Mouse (Mus musculus): Measurements from ENCODE around the gene Arrdc5.
A peak's percentile ranks its signal among the peaks of the same experiment; 100 is the strongest.

The Arrdc5 gene

DNA sequence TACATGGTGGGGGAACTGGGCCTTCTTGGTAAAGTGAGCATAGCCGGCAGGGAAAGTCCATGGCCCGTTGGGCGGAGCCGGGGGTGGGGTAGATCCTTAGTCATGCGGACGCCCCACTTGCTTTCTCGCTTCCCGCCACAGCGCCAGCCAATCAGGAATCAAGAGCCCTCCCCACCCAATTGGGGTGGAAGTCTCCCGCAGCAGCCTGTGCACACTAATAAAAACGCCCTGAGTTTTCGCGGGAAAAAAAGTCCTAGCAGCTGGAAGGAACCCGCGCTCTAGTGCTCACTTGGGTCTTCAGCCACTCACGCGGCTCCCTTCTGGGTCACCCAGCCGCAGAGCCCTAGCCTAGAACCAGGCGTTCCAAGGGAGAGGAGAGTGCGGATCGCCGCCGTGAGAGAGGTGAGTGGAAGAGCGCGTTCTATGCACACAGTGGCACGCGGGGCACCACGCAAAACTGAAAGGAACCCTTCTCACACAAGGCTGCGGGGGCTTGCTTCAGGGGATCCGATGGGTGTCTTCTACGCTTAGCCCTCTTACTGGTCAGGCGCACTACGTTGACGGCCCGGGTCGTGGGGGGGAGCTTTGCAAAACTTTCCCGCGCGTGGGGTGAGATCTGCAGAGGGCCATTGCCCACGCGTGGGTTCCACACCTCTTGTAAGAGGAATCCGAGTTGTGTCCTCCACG is 3.2 kb upstream of the Arrdc5 start, which contains the start of gene Uhrf1:
TSS of gene Uhrf1 (plus strand) at position 162 of the 687 bp plus-strand sequence.
- peak; percentile 81 to 89 for DNase-seq

DNA sequence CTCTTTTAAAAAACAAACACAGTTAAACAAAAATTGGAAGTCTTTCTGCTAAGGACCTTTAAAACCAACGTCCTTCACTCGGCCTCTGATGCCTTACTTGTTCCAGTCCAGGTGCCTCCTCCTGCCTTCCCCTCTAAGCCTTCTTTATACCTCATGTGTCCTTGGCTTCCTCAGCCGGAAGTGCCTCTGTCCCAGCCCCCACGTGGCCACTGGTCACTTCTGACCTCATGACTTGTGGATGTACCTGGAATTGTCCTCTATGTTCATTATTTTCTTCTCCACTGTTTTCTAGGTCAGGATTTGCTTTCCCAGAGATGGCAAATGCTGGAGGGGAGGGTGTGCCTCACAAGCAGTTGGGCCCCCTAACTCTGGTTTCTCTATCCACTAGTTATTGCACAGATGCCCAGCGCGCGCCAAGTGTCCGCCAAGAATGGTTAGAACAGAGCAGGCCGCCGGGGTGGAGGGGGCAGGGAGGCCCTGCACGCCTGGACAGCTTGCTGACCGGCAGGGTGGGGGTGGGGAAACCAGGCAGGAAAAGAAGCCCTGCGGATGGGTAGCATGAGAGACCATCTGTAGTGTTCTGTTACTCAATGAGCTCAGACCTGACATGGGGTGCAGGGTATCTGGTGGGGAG is 2.4 kb upstream of the Arrdc5 start:
- peak in 1 of 2 experiments; percentile 70 for DNase-seq

DNA sequence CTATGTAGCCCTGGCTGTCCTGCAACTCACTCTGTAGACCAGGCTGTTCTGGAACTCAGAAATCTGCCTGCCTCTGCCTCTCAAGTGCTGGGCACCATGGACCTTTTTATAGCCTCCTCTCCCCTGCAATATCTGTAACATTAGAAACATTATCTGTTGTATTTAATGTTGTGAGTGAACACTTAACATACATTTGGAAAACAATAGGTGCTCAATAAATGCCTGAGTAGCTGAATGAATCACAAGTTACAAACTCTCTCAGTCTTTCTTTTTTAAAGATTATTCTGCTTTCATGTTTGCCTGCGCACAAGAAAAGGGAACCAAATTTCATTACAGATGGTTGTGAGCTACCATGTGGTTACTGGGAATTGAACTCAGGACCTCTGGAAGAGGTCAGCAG is 1.8 kb downstream of the Arrdc5 start:
- no peak for DNase-seq

DNA sequence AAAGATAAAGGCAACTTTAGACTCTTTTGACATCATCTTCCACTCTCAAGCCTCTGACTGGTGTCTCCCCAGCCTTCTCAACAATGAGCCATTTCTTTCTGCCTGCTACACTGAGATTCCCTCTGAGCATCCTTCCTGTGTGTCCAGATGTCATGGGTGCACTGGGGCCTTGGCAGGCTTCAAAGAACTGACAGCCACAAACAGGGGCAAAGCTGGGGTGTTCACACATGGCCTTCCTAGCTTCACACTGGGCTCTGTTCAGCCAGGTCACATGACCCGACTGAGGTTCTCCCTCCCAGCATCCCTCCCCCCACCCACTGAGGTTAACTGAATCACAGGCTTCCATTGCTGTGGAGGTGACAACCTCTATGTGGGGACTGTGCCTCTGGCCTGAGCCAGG is 3.9 kb downstream of the Arrdc5 start:
- no peak for DNase-seq

DNA sequence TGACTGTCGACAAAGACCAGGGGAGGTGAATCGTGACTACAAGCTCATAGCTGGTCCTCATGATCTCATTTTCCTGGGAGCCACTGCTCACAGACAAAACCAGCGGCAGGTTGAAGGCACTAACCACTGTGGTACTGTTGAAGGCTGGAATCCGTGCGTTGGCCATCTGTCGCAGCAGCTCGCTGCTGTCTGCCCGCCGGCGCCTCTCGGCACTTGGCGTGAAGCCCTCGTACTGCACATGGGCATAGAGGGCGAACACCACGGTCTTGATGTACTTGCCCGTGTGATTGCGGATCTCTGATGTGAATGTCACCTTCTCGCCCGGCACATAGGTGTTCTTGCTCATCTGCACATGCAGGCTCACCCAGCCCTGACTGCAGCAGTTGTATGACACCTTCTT is 5.8 kb downstream of the Arrdc5 start:
- no peak for DNase-seq

DNA sequence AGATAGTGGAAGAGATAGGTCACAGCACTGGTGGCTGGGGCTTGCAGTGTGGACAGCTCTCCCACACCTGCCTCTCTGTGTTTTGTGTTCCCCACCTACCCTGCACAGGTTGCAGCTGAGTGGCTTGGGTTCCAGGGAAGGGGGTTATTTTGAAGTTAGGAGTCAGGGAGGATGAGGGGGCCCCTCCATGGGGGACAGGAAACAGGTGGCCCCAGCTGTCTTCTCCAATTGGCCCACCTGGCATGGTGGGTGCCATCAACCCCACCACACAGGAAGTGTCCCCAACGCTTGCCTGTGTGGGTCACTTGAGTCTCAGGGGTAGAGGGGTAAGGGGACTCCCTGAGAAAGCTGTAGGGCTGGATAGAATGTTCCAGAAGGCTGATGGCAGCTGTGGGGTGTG is 6.8 kb downstream of the Arrdc5 start:
- DNase-seq, result no peak

DNA sequence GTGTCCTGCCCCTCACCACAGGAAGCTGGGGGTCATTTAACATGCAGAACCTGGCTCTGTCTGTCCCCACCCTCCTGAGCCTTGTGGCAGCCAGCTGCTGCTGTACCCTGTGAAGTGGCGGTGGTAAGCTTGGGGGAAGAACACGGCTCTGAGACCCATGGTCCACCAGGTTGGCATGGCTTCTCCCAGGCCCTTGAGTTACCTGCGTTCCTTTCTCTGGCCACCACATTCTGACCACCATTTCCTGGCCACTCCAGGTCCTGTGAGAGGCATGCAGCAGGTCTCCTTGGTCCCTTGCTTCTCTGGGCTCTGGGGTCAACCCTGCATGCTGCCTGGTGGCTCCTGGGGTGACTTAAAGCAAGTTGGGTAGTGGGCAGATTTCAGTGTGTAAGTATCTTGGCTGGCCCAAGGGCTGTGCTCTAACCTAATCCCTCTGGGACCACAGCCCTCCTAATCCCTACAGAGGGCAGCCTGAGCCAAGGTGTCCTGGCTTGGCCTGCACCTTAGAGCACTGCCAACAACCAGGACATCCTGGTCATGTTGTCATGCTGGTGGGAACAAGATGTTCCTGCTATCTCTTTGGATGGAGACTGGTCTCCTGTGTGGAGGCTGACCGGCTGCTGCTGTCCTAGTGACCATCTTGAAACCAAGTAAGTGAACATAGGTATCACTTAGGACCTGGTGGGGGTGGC is 7.4 kb downstream of the Arrdc5 start, which contains the start of gene Plin3:
TSS of gene Plin3 (minus strand) at position 343 of the 692 bp plus-strand sequence.
- DNase-seq, result no peak

DNA sequence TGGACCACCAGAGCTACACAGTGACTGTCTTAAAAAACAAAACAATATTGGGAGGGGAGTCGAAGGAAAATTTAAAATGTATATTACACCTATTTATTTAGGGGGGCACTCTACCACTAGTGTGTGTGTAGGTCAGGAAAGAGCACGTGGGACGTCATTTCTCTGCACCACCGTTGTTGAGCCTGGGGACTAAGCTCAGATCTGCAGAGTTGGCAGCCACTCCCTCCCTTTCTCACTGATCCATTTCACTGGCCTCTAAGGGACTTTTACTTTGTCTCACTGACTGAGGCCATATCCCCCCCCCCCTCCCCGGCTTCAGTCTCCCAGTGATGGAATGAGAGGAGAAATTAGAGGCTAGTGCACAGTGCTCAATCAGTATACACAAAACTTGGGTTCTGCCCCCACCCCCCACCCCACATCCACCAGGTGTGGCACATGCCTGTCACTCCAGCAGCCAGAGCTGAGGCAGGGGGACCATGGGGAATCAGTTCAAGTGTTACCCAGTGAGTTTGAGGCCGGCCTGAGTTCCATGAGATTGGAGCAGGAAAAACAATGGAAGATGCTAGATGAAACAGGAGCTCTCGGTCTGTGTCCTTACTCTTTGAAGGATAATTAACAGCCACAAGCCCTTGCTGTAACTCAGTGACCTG is 8.1 kb downstream of the Arrdc5 start:
- no peak for DNase-seq

DNA sequence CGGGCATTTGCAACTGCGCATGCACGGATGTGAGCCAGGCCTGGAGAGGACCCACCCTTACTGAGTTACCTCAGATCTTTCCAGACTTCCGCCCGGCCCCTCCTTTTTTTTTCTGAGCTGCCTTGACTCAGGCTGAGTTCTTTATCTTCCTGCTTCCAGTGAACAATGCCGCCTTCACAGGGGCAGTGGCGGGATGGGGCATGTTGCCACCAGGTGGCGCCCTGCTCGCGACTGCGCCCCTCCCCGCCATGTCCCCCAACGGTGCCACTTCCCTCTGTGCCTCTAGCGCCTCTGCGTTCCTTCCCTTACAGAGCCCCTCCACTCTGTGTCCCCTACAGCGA is 8.9 kb downstream of the Arrdc5 start:
- DNase-seq, result peak; percentile 92 to 93

DNA sequence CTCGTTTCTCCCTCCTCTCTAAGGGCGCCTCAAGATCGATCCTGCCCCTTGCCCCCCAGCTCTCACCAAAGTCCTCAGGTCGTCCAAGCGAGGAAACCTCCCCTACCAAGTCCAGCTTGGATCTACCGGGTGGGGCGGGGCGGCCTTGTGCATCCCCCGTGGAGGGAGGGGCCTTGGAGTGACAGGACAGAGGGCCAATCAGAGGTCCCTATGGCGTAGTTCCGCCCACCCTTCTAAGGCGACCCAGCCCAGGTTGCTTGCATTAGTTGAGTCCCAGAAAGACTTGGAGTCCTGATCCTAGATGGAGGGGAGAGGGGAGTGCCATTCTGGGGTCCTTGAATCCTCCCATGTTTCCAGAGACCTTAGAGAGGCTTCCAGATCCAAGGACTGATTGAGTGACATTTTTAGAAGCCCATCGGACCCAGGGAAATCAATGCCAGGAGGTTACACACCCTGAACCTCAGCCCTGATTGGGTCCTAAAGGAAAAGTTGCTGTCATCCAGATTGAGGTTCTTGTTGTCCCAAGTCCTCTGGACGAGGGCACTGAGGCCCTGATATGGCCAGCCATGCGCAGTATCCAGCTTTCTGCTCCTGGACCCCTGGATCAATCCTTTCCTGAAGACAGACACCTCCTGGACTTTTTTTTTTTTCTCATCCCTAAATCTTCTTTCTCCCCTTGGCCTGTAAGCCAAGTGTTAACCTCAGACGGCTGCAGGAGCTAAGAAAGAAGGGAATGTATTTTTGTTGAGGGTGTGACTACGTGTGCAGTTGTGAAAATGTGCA is 9.5 kb downstream of the Arrdc5 start:
- DNase-seq, result peak; percentile 98

DNA sequence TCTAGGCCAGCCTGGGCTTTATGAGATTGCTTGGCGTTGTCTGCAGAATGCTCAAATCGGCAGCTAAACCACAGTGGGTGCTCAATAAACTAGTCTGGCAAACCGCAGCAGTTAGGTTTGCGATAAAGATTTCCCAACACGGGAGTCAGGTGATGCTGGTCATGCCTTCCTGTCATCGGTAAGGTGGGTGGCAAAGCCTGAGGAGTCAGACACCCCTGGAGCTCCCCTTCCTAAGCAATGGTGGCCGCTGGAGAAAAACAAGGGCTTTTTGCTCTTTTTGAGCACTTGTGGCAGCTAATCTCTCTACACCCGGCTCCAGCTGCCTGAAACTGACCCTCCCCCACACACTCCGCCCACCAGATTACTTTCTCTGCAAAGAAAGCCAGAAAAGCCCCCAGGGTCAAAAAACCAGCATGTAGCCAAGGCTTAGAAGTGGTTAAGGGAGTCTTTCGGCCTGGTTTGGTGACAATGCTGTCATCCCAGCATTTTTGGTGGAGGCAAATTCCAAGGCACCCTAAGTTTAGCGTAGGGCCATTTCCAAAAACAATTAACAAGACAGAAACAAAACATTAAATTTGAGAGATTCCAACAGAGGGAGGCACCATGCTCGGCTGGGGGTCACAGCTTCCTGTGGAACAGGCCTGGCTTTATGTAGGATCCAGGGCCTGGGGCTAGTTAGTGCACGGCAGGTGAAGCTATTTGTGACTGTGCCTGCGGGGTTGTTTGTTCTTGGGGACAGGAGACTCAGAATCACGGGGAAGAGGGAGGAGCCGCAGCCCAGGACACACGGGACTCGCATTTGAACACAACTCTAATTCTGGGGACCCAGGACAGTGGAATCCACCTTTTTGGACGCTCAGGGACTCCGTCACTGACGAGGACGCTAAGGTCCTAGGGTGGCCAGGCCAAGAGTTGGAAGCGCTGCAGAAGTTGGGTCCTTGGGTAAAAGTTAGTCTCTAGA is 10.4 kb downstream of the Arrdc5 start:
- peak; percentile 70 to 73 for DNase-seq

DNA sequence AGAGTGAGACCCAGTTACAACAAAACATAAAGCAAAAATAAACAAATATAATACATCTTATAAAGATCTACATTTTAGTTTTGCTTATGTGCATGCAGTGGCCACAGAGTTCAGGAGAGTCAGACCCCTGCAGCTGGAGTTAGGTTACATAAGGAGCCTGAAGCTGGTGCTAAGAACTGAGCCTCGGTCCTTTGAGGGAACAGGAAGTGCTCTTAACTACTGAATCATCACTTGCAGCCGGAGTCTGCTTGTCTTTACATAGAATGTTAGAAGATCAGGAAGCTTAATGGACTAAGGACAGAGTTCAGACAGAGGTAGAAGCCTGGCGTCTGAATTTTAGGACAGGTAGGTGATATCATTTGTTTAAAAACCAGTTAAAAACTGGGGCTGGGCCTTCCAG is 11.2 kb downstream of the Arrdc5 start:
- DNase-seq, result no peak

DNA sequence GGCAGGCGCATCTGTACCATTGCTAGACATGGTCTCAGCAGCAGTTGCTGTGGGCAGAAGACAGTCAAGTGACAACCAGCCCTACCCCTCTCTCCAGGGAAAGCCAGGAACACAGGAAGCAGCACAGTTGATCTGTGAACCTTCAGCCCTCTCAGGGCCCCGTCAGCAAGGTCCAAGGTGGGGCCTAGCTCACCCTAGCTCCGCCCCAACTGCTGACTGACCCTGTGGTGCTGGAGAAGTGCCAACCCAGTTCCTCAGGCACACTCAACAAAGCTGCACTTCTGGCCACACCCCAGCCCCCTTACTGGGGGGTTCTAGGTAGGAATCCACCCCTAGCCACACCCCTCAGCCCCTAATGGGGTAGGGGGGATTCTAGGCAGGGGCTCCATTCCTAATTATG is 12.3 kb downstream of the Arrdc5 start:
- DNase-seq, result peak; percentile 84 to 85

DNA sequence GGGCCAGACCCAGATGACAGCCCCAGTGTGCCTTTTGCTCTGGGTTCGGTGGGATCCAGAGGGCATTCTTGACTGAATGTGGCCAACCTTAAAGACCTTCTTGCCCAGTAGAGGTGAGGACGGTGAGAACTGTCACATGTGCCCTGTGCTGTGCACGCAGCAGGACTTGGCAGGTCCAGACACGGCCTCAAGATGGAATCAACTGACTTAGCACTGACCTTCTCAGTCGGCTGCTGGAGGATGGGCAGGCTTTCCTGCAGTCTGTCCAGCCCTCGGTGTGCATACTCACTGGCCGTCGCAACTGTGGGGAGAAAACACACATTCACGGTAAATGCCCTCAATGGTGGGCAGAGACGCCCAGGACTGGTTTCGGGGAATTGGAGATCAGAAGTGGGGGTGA is 14.1 kb downstream of the Arrdc5 start:
- no peak for DNase-seq

DNA sequence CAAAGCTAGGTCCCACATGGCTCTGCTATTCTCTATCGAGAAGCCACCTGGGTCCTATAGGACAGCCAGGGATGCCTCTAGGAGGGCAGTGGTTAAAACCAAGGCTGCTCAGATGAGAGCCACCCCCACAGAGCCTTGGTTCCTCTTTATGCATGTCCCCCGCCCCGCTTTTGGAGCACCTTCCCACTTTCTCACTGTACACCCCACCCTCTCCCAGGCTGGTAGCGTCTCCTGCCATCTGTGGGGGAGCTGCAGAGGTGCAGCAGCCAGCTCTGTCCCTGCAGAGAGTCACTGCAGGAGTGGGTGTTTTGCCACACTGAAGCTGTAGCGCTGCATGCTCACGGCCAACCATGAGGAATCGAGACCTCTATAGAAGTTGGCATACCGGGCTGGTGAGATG is 16.8 kb downstream of the Arrdc5 start:
- no peak for DNase-seq

DNA sequence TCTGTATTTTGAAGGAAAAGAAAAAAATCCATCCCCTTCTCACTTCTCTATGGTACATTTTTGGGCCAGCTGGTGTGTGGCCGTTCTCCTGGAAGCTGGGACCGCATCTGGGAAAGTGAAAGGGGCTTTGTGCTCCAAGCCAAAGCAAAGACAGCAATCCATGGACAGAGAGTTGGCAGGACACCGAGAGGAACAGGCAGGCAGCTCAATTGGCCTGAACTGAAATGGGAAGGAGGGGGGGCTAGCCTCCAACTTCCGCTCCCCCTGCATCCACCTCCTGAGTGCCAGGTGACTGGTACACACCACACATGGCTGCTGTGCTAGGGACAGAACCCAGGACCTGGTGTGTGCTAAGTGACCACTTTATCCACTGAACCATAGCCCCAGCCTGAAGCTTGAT is 17.3 kb downstream of the Arrdc5 start:
- DNase-seq, result no peak

DNA sequence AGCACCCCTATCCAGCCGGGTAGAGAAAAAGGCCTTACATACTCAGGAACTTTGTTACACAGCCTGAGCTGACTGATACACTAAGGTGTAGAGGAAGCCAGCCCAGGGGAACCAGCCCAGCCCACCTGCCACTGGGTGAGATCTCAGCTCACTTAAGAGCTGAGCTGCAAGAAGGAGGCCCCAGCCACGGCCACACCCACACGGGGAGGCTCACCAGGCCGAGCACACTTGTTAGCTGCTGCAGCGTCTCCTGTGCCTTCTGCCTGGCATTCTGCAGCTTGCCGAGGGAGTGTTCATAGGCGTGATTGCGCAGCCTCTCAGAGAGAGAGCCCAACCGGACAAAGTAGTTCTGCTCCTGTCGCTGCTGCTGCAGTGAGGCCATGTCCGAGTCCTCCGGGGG is 18.9 kb downstream of the Arrdc5 start:
- no peak for DNase-seq

DNA sequence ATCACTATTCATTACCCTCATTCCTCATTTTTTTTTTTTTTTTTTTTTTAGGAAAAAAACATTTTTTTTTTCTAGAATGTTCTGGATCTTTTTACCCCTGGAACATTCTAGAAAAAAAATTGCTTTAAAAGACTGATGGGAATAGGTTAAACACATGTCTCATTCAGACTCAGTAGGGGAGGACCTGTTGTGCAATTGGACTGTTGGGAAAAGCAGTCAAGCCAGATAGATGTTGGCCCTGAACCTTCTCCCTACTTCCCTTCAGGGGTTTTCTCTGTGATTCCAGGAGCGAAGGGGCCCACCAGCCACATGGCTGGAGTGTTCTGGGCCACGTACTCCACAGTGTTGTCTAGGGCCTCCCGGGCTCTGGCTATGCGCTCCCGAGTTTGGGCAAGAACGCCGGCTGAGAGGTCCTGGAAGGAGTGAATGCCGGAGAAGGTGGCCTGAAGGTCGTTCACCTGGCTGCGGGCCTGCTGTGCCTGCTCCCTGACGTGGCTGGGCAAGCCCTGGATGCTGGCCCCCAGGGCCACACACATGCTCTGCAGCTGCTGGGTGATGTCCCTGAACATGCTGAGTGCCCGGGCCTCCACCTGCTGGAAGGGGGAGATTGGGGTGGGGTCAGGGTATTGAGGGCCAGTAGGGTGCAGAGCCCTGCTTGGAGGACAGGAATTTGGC is 20.5 kb downstream of the Arrdc5 start:
- peak; percentile 65 to 74 for DNase-seq

DNA sequence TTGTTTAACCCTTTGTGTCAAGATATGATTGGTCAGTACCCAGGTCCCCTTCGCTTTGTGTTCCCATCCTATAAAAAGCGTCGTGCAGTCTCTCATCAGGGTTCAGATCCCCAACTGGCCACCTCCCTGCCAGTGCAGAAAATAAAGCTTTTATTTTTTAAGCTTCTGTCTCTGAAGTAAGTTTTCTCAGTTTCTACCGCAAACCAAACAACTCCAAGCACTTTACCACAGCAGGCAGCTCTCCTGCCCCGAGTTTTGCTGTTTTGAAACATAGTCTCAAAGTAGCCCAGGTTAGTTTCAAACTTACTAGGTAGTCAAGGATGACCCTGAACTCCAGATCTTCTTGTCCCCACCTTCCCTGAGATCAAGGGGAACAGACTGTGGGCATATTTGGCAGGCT is 21.7 kb downstream of the Arrdc5 start:
- DNase-seq, result no peak

DNA sequence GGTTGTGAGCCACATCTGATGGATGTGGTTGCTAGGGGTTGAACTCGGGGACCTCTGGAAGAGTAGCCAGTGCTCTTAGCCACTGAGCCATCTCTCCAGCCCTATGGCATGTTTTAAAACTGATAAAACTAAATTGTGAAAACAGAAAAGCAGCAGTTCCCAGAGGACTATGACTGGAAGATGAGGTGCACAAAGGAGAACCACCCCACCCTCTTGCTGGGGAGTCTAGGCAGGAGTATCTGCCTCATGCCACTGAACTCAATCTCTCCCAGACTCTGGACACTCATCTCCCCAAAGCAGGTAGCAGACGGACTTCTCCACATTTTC is 22.6 kb downstream of the Arrdc5 start:
- DNase-seq, result no peak
